Mouse (Mus musculus): Measurements from ENCODE around the gene Xkr7. TPM values are rescaled to one million over a fixed set of nuclear protein-coding genes. Genes with fewer than 3 reads are reported as not detected.

The Xkr7 gene
- polyA plus RNA-seq, 1 experiment from 2014 or later, result not detected

Other genes starting within 250 kb of the Xkr7 start
- 209 and 237 TPM in 2 replicates for gene Bcl2l1, start 200.1 kb upstream of the Xkr7 start, polyA plus RNA-seq (2015; fragmentation: Nextera tagmentation; extraction: Ambion mirVana)
- 52.8 and 59.4 TPM in 2 replicates for gene Tpx2, start 183.9 kb upstream of the Xkr7 start, polyA plus RNA-seq (2015; fragmentation: Nextera tagmentation; extraction: Ambion mirVana)
- gene Mylk2, start 120.5 kb upstream of the Xkr7 start, polyA plus RNA-seq (2015; fragmentation: Nextera tagmentation; extraction: Ambion mirVana), result 0.16 and 0.28 TPM in 2 replicates
- gene Foxs1, start 98.6 kb upstream of the Xkr7 start, polyA plus RNA-seq (2015; fragmentation: Nextera tagmentation; extraction: Ambion mirVana), result 0.47 and 0.52 TPM in 2 replicates
- not detected in 2 replicates for gene Dusp15, start 80.2 kb upstream of the Xkr7 start, polyA plus RNA-seq (2015; fragmentation: Nextera tagmentation; extraction: Ambion mirVana)
- gene Ttll9, start 69.4 kb upstream of the Xkr7 start, polyA plus RNA-seq (2015; fragmentation: Nextera tagmentation; extraction: Ambion mirVana), result 0.12 and 0.14 TPM in 2 replicates
- 36.9 and 39.5 TPM in 2 replicates for gene Pdrg1, start 16.4 kb upstream of the Xkr7 start, polyA plus RNA-seq (2015; fragmentation: Nextera tagmentation; extraction: Ambion mirVana)
- 0.59 and 0.92 TPM in 2 replicates for gene Ccm2l, start 34.1 kb downstream of the Xkr7 start, polyA plus RNA-seq (2015; fragmentation: Nextera tagmentation; extraction: Ambion mirVana)
- 11.4 and 12.7 TPM in 2 replicates for gene Hck, start 76.6 kb downstream of the Xkr7 start, polyA plus RNA-seq (2015; fragmentation: Nextera tagmentation; extraction: Ambion mirVana)
- gene Tm9sf4, start 129.5 kb downstream of the Xkr7 start, polyA plus RNA-seq (2015; fragmentation: Nextera tagmentation; extraction: Ambion mirVana), result 29.6 and 29.7 TPM in 2 replicates
- 2.1 and 2.6 TPM in 2 replicates for gene Tspyl3, start 193.6 kb downstream of the Xkr7 start, polyA plus RNA-seq (2015; fragmentation: Nextera tagmentation; extraction: Ambion mirVana)
- gene Plagl2, start 209.6 kb downstream of the Xkr7 start, polyA plus RNA-seq (2015; fragmentation: Nextera tagmentation; extraction: Ambion mirVana), result 17.1 TPM in 2 replicates
- gene Pofut1, start 209.7 kb downstream of the Xkr7 start, polyA plus RNA-seq (2015; fragmentation: Nextera tagmentation; extraction: Ambion mirVana), result 2.6 TPM in 2 replicates